Mouse (Mus musculus): ENCODE results near the gene Akr7a5.

DNA sequence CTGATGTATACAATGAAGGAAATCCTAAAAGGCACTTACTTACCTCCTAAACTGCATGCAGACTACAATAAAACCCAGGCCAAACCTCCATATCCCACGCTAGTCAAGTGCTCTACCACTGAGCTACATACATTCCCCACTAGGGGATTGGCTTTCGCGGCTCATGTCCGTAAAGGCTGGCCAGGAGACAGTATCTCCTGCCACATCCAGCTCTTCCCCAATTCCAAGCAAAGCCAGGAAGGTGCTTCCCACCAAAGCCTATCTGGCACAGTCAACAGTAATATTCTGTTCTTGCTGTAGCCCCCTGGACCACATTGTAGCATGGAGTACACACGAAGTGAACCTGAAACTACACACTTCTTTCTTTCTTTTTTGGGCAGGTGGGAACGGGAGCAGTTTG is 893 bp upstream of the Akr7a5 start:
- TF ChIP-seq MAX (IDR thresholded peaks at IDR 0.05; ENCODE audit: low read length) (no peak), CTCF (IDR thresholded peaks at IDR 0.05 in 2 of 3, conservative IDR thresholded peaks at IDR 0.05 in 1 of 3; ENCODE audit: control insufficient read depth in 1 of 3, insufficient read depth in 1 of 3, low read depth in 2 of 3, low read length in 3 of 3, poor library complexity in 1 of 3, severe bottlenecking in 1 of 3) (no peak), MEF2A (IDR thresholded peaks at IDR 0.05; ENCODE audit: extremely low read depth, insufficient replicate concordance, low read depth, low read length, poor library complexity, severe bottlenecking) (no peak), EP300 (IDR thresholded peaks at IDR 0.05; ENCODE audit: low read depth in 1 of 2, low read length in 2 of 2) (no peak), E2F4 (IDR thresholded peaks at IDR 0.05; ENCODE audit: borderline replicate concordance, low read depth, low read length) (no peak), POLR2A (IDR thresholded peaks at IDR 0.05; ENCODE audit: control insufficient read depth in 1 of 2, insufficient read depth in 1 of 2, low read depth in 1 of 2, low read length in 2 of 2, poor library complexity in 1 of 2) (no peak), MXI1 (IDR thresholded peaks at IDR 0.05; ENCODE audit: low read depth, low read length) (no peak), SIN3A (IDR thresholded peaks at IDR 0.05; ENCODE audit: low read length) (no peak), GABPA (IDR thresholded peaks at IDR 0.05; ENCODE audit: low read depth, low read length) (no peak), ELF1 (IDR thresholded peaks at IDR 0.05; ENCODE audit: low read depth, low read length) (no peak), ETS1 (IDR thresholded peaks at IDR 0.05; ENCODE audit: low read depth, low read length) (no peak), CHD2 (IDR thresholded peaks at IDR 0.05; ENCODE audit: low read length) (no peak)
